Comparison of ENCODE assay signal across 11 mouse cellular contexts in genomic region chr11:96482711-96483110, GRCm38 (mm10).
"Had no signal": no experiment of that assay in that cellular context is flagged by ENCODE, and none has a peak within 500 bp of the region (broad histone marks: within the 10 kb centered on the region; RNA-seq: fewer than 3 reads in every experiment).

No protein-coding gene starts in this region.

- DNase-seq: kidney, adult 2 months; lung, adult 18-20 months; midbrain, embryonic 14.5 days; thymus, postnatal 4 days had no signal

- H3K4me1 ChIP-seq: limb, embryonic 12.5 days; midbrain, embryonic 10.5 days; neural tube, embryonic 12.5 days had no signal

- H3K27ac ChIP-seq: limb, embryonic 12.5 days; liver, embryonic 14.5 days; midbrain, embryonic 10.5 days; neural tube, embryonic 12.5 days; stomach, postnatal 0 days had no signal

- H3K9me3 ChIP-seq: limb, embryonic 12.5 days; midbrain, embryonic 10.5 days; neural tube, embryonic 12.5 days had no signal

- H3K4me2 ChIP-seq: limb, embryonic 12.5 days; neural tube, embryonic 12.5 days had no signal

- ATAC-seq: intestine, embryonic 16.5 days had no signal

- H3K27me3 ChIP-seq: limb, embryonic 12.5 days; neural tube, embryonic 12.5 days had no signal

- H3K9ac ChIP-seq: limb, embryonic 12.5 days; liver, embryonic 14.5 days; neural tube, embryonic 12.5 days had no signal

- H3K36me3 ChIP-seq: limb, embryonic 12.5 days; midbrain, embryonic 10.5 days; neural tube, embryonic 12.5 days had no signal

- H3K4me3 ChIP-seq: limb, embryonic 12.5 days; midbrain, embryonic 10.5 days; myocyte; neural tube, embryonic 12.5 days had no signal
